Comparison of ENCODE assay signal across 8 mouse cellular contexts in genomic region chr19:36554785-36555595, GRCm38 (mm10). TPM values are rescaled to one million over a fixed set of nuclear protein-coding genes. Genes with fewer than 3 reads are reported as not detected.
DNase-seq lines count a peak whose midpoint lies in the region; ATAC-seq and TF ChIP-seq lines count a peak whose summit lies in the region.

No protein-coding gene starts in this region.

- H3K9ac ChIP-seq in forebrain, embryonic 14.5 days (ENCODE audit: low read length): peak overlapping the region; percentile 90
- peak overlapping the region; percentile 91 for H3K9ac ChIP-seq in hindbrain, embryonic 13.5 days
- H3K9ac ChIP-seq in liver, embryonic 11.5 days (ENCODE audit: low read depth, low read length): peak overlapping the region; percentile 76
- peak overlapping the region; percentile 93 for H3K9ac ChIP-seq in neural tube, embryonic 15.5 days (replicated peaks)

- H3K9me3 ChIP-seq in forebrain, embryonic 14.5 days (replicated peaks; ENCODE audit: control insufficient read depth, low read length): no peaks in the 10 kb centered on the region
- no peaks in the 10 kb centered on the region for H3K9me3 ChIP-seq in hindbrain, embryonic 13.5 days
- no peaks in the 10 kb centered on the region for H3K9me3 ChIP-seq in liver, embryonic 11.5 days (ENCODE audit: control insufficient read depth, low read length)
- no peaks in the 10 kb centered on the region for H3K9me3 ChIP-seq in neural tube, embryonic 15.5 days (replicated peaks)

- peak overlapping the region; percentile 79 for H3K4me3 ChIP-seq in forebrain, embryonic 14.5 days (ENCODE audit: low read depth, low read length)
- H3K4me3 ChIP-seq in hindbrain, embryonic 13.5 days: peak overlapping the region; percentile 81
- peak overlapping the region; percentile 85 for H3K4me3 ChIP-seq in liver, embryonic 11.5 days (ENCODE audit: low read depth, low read length)
- H3K4me3 ChIP-seq in neural tube, embryonic 15.5 days (replicated peaks): peak overlapping the region; percentile 89

- peak overlapping the region; percentile 67 for H3K4me2 ChIP-seq in forebrain, embryonic 14.5 days (ENCODE audit: low read length)
- H3K4me2 ChIP-seq in hindbrain, embryonic 13.5 days: peak overlapping the region; percentile 60
- H3K4me2 ChIP-seq in liver, embryonic 11.5 days: peak overlapping the region; percentile 98
- H3K4me2 ChIP-seq in neural tube, embryonic 15.5 days: peak overlapping the region; percentile 69

- TF ChIP-seq CTCF in brain, embryonic 14.5 days (IDR thresholded peaks at IDR 0.05; ENCODE audit: borderline replicate concordance, extremely low read depth, insufficient read depth, insufficient read length): no peak

- H3K27me3 ChIP-seq in forebrain, embryonic 14.5 days (replicated peaks; ENCODE audit: control insufficient read depth, insufficient read depth, low read length): no peaks in the 10 kb centered on the region
- peaks cover 10% of the 10 kb centered on the region for H3K27me3 ChIP-seq in hindbrain, embryonic 13.5 days
- H3K27me3 ChIP-seq in liver, embryonic 11.5 days (replicated peaks; ENCODE audit: control insufficient read depth, insufficient read depth, low read length): peaks cover 6% of the 10 kb centered on the region; the same call in 1 of the 2 replicates
- H3K27me3 ChIP-seq in neural tube, embryonic 15.5 days (replicated peaks): 0 out of 2 replicates have a peak, but pooled peaks cover 3% of the 10 kb centered on the region

- no peaks in the 10 kb centered on the region for H3K36me3 ChIP-seq in forebrain, embryonic 14.5 days (ENCODE audit: control insufficient read depth, insufficient read depth, low read length)
- H3K36me3 ChIP-seq in hindbrain, embryonic 13.5 days: no peaks in the 10 kb centered on the region
- no peaks in the 10 kb centered on the region for H3K36me3 ChIP-seq in liver, embryonic 11.5 days (ENCODE audit: control insufficient read depth, insufficient read depth, low read length)
- no peaks in the 10 kb centered on the region for H3K36me3 ChIP-seq in neural tube, embryonic 15.5 days

- peak; percentile 32 to 52 for DNase-seq in spleen, postnatal 10 days (ENCODE audit: low spot score in 2 of 2)
- no peak for DNase-seq in spleen, postnatal 36 days (ENCODE audit: low spot score in 2 of 2)
- peak; percentile 77 for DNase-seq in brain, embryonic 14.5 days (ENCODE audit: low read depth)
- peak; percentile 73 for DNase-seq in forebrain, embryonic 14.5 days (ENCODE audit: low spot score)
- DNase-seq in liver, embryonic 11.5 days (ENCODE audit: low spot score): peak; percentile 70
- DNase-seq in adrenal gland, postnatal 10 days: no peak

- H3K4me1 ChIP-seq in forebrain, embryonic 14.5 days (ENCODE audit: control insufficient read depth, insufficient read depth, low read length): no peaks in the 10 kb centered on the region; the same call in 1 of the 2 replicates
- peaks cover 4% of the 10 kb centered on the region for H3K4me1 ChIP-seq in hindbrain, embryonic 13.5 days (replicated peaks)
- no peaks in the 10 kb centered on the region for H3K4me1 ChIP-seq in liver, embryonic 11.5 days (replicated peaks; ENCODE audit: control insufficient read depth, insufficient read depth, low read length)
- peaks cover 4% of the 10 kb centered on the region for H3K4me1 ChIP-seq in neural tube, embryonic 15.5 days

- H3K27ac ChIP-seq in forebrain, embryonic 14.5 days (ENCODE audit: low read depth, low read length): peak overlapping the region; percentile 85
- peak overlapping the region; percentile 94 for H3K27ac ChIP-seq in hindbrain, embryonic 13.5 days
- H3K27ac ChIP-seq in liver, embryonic 11.5 days (ENCODE audit: low read depth, low read length): no peak overlapping the region
- H3K27ac ChIP-seq in neural tube, embryonic 15.5 days (replicated peaks): peak overlapping the region; percentile 95

- under 1% methylated on average over 51 of the region's 53 CpGs for WGBS in forebrain, embryonic 14.5 days
- under 1% methylated on average over 37 of the region's 53 CpGs for WGBS in hindbrain, embryonic 13.5 days
- under 1% methylated on average over 52 of the region's 53 CpGs for WGBS in liver, embryonic 11.5 days
- under 1% methylated on average over 47 of the region's 53 CpGs for WGBS in neural tube, embryonic 15.5 days

- no peak for TF ChIP-seq POLR2A in brain, embryonic 14.5 days (IDR thresholded peaks at IDR 0.05; ENCODE audit: borderline replicate concordance, extremely low read depth, insufficient read depth, insufficient read length, poor library complexity, severe bottlenecking)

- peak; percentile 74 for ATAC-seq in forebrain, embryonic 14.5 days
- ATAC-seq in hindbrain, embryonic 13.5 days (ENCODE audit: low FRiP score): peak; percentile 83
- peak; percentile 63 for ATAC-seq in liver, embryonic 11.5 days (replicated peaks; ENCODE audit: low FRiP score)
- peak; percentile 79 for ATAC-seq in neural tube, embryonic 15.5 days (ENCODE audit: low FRiP score)

RNA-seq across cellular contexts. Expression of gene Hectd2, which starts 0.6 kb away (rescaled TPM):
- polyA plus RNA-seq in brain, embryonic 14.5 days (2012; rRNA removed): 15.9 and 17.5 TPM in 2 replicates
- 14.4 and 14.5 TPM in 2 replicates for polyA plus RNA-seq in forebrain, embryonic 14.5 days (2014; fragmentation: Nextera tagmentation; extraction: Ambion mirVana)
- polyA plus RNA-seq in hindbrain, embryonic 13.5 days (2015; fragmentation: Nextera tagmentation; extraction: Ambion mirVana): 8.8 and 11.0 TPM in 2 replicates
- polyA plus RNA-seq in liver, embryonic 11.5 days (2014; fragmentation: Nextera tagmentation; extraction: Ambion mirVana): 1.3 TPM in 2 replicates
- polyA plus RNA-seq in neural tube, embryonic 15.5 days (2015; fragmentation: Nextera tagmentation; extraction: Ambion mirVana): 9.5 and 10.0 TPM in 2 replicates
- 1 to 10 TPM; 2.4 to 2.6 TPM for total RNA-seq in adrenal gland, postnatal 10 days (2021)

Comparison
In these comparisons a context has a peak if more than half of its experiments do, and no peak if none do; other contexts are left out.
1. DNase-seq: peak in spleen, postnatal 10 days (2 of 2), brain, embryonic 14.5 days (single experiment), forebrain, embryonic 14.5 days (single experiment) and liver, embryonic 11.5 days (single experiment); none in spleen, postnatal 36 days (0 of 2) and adrenal gland, postnatal 10 days (single experiment).
2. Peak in every context shown above with its lines, with median percentiles within 50 percentile points of each other: ATAC-seq, H3K4me2 ChIP-seq, H3K4me3 ChIP-seq and H3K9ac ChIP-seq.